Mouse (Mus musculus): ENCODE data around the gene Gm10097.

The Gm10097 gene

GRCm38 (mm10) chr10:5085792-5086191 is 16.8 kb downstream of the Gm10097 start:
- no peak for DNase-seq

- DNase-seq, result no peak
Measured at GRCm38 (mm10) chr10:5086329-5086728, 17.3 kb downstream of the Gm10097 start.

DNA sequence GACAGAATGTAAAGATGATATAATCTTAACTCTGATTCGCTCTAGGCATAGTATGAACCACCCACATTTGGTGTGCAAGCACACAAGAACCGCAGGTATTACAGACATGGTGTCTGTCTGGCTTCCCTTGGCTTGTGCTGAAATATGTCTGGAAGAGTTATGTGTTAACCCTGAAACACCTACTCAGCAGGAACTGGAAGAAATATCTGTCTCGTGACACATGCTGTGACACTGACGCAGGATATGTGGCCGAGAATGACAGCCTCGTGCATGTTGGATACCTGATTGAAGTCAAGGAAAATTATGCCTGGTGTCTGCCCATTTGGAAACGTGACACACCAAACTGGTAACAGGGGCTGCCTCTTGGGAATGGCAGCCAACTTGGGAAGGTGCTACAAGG is 18.3 kb downstream of the Gm10097 start:
- no peak for DNase-seq

GRCm38 (mm10) chr10:5089133-5089532 is 20.1 kb downstream of the Gm10097 start:
- no peak for DNase-seq

DNA sequence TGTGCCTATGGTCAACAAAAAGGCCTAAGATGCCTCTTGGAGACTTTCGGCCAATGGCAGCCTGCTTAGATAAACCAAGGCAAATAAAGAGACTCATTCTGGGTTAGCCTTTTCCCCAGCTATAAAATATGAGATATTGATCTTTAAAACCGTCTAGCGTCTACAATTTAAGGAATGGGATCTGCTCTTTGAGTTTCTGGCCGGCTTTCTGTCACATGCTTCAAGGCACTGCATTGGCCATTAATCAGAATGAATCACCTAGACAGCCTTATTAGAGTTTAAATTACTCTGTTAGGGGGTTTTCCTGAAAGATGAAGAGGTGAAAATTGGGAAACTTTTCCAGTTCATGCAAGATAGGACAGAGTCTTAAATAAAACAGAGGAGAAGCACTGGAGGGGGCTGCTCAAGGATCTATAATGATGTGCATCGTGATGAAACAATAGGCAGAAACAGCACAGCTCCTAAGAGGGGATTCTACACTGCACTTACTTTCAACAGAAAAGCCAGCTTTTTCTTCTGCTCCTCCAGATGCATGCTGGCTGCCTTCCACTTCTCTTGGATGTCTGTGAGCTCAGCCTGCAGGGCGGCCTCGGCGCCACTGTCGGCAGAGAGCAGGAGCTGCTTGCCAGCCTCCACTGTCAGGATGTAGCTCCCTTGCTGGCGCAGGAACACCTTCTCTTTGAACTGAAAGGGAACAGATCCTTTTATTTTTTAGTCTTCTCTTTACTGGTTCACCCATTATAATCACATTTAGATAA is 28.2 kb downstream of the Gm10097 start:
- DNase-seq, result no peak

DNA sequence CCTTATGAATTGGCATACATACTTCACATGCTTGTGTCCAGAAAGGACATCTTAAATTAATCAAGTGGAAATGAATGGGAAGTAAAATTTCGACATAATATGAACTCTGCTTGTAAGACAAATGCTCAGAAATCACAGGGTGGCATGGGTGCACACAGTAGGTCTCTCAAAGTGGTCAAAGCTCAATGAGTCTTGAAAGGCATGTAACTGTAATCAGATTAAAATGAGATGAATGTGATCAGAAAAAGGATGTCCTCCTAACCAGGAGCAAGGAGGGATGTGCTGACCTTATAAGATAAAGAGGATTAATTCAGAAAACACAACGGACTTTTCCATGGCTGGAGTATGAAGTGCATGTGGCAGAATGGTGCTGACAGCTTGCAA is 28.8 kb downstream of the Gm10097 start:
- no peak for DNase-seq

DNA sequence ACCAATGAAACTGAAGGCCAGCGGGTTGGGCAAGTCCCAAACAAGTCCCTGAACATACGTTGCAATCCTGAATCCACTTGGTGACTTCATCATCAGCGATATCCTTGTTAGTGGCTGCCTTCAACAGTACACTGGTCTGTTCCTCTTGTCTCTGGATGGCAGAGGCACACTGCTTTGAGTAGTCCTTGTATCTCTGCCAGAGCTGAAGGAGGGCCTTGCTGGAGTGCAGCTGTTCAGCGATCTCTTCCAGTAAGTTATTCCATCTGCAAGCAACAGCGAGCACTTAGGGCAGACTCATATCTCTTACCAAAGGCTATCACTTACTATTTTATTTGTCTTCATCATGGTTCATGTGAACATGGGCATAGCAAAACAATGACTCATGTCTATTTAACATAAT is 41.8 kb downstream of the Gm10097 start:
- DNase-seq, result no peak

DNA sequence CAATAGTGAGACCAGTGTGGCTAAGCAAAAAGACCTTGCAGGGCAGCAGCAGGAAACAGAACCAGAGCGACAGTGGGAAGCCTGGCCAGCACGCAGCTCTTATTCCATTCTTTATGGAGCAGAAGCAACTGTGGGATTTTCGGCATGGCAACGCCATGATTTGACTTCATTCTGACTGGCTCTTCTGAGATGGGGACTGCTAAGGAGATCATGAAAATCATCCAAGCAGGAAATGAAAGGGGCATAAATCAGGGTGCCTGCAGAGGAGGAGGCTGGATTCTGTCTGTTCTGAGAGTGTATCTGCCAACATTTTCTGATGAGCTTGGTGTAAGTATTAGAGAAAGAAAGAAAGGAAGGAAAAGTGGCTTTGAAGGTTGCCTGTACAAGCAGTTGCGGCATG is 47.2 kb downstream of the Gm10097 start:
- DNase-seq, result no peak

- no peak for DNase-seq
Measured at GRCm38 (mm10) chr10:5116720-5117119, 47.7 kb downstream of the Gm10097 start.
